Comparison of ENCODE assay signal across 9 mouse cellular contexts in the genomic region with DNA sequence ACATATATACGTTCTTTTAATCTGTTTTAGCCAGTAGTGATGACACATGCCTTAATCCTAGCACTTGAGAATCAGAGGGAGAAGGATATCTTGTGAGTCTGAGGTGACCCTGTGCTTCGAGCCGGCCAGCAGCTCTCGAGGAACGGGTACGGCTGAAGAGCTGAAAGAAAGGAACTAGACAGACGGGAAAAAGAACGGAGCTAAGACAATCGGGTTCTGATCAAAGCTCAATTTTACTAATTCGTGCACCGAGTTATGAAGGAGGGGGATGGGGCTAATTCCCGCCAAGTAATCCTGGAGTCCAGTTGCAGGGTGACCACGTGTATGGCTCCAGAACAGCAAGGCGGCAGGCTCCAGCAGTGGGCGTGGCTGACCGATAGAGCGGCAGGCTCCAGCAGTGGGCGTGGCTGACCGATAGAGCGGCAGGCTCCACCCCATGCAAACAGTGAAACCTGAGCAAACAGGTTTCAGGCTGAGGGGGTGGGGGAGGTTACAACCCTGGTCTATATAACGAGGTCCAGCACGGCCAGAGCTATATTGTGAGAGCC. TPM values are rescaled to one million over a fixed set of nuclear protein-coding genes. Genes with fewer than 3 reads are reported as not detected.
DNase-seq lines count a peak whose midpoint lies in the region; ATAC-seq and TF ChIP-seq lines count a peak whose summit lies in the region.
"Not testable (repeated sequence)": the region's sequence is repeated elsewhere in the genome, so short reads cannot be mapped to it uniquely, and the experiment has no call there.
"Had no signal": no experiment of that assay in that cellular context is flagged by ENCODE, and none has a peak within 500 bp of the region (broad histone marks: within the 10 kb centered on the region; RNA-seq: fewer than 3 reads in every experiment).

No protein-coding gene starts in this region.

- not testable (repeated sequence) for H3K36me3 ChIP-seq in forebrain, embryonic 14.5 days (ENCODE audit: control insufficient read depth, insufficient read depth, low read length); kidney, embryonic 15.5 days; splenic B cell, adult 2 months (ENCODE audit: control insufficient read depth, insufficient read depth, low read length, poor library complexity, severe bottlenecking)

- not testable (repeated sequence) for H3K9me3 ChIP-seq in forebrain, embryonic 14.5 days (replicated peaks; ENCODE audit: control insufficient read depth, low read length); kidney, embryonic 15.5 days (replicated peaks)

- not testable (repeated sequence) for H3K27me3 ChIP-seq in forebrain, embryonic 14.5 days (replicated peaks; ENCODE audit: control insufficient read depth, insufficient read depth, low read length); kidney, embryonic 15.5 days; splenic B cell, adult 2 months (ENCODE audit: control insufficient read depth, insufficient read depth, low read length, poor library complexity, severe bottlenecking)

- peak; percentile 79 for DNase-seq in A20 (ENCODE audit: low read depth, low spot score)
- peak; percentile 67 for DNase-seq in adrenal gland, postnatal 25 days
- DNase-seq in forebrain, embryonic 14.5 days (ENCODE audit: low spot score): peak; percentile 34
- DNase-seq in heart, postnatal 10 days: peak; percentile 67 to 71
- DNase-seq in lung, adult 2 months: peak; percentile 53
- peak; percentile 68 for DNase-seq in neural tube, embryonic 10.5 days (ENCODE audit: extremely low spot score, low spot score)
- DNase-seq in splenic B cell, adult 2 months (ENCODE audit: low read depth, low spot score): peak; percentile 75

- H3K4me2 ChIP-seq in forebrain, embryonic 14.5 days (ENCODE audit: low read length): peak overlapping the region; percentile 45
- H3K4me2 ChIP-seq in kidney, embryonic 15.5 days: peak overlapping the region; percentile 56

- H3K27ac ChIP-seq in forebrain, embryonic 14.5 days (ENCODE audit: low read depth, low read length): not testable (repeated sequence)
- peak overlapping the region; percentile 13; the same call in 1 of the 2 replicates for H3K27ac ChIP-seq in kidney, embryonic 15.5 days

- peak overlapping the region; percentile 16; the same call in 1 of the 2 replicates for H3K4me3 ChIP-seq in forebrain, embryonic 14.5 days (ENCODE audit: low read depth, low read length)
- H3K4me3 ChIP-seq in kidney, embryonic 15.5 days (replicated peaks): peak overlapping the region; percentile 30
- peak overlapping the region; percentile 16 for H3K4me3 ChIP-seq in lung, adult 2 months (replicated peaks; ENCODE audit: extremely low read depth, low read depth, low read length)

- peak; percentile 54 for ATAC-seq in forebrain, embryonic 14.5 days
- peak; percentile 92 for ATAC-seq in kidney, embryonic 15.5 days (replicated peaks; ENCODE audit: low FRiP score)

- not testable (repeated sequence) for TF ChIP-seq CTCF in lung, adult 2 months (IDR thresholded peaks at IDR 0.05; ENCODE audit: insufficient read depth, low read length)

- WGBS in forebrain, embryonic 14.5 days: 4% methylated on average over 22 of the region's 22 CpGs
- WGBS in kidney, embryonic 15.5 days: 5% methylated on average over 22 of the region's 22 CpGs
- WGBS in lung, adult 2 months: 6% methylated on average over 22 of the region's 22 CpGs

- TF ChIP-seq POLR2A in lung, adult 2 months (IDR thresholded peaks at IDR 0.05; ENCODE audit: borderline replicate concordance, extremely low read depth, low read depth, low read length): not testable (repeated sequence)

- peak overlapping the region; percentile 57 for H3K9ac ChIP-seq in forebrain, embryonic 14.5 days (ENCODE audit: low read length)
- peak overlapping the region; percentile 23 for H3K9ac ChIP-seq in kidney, embryonic 15.5 days

- intact Hi-C loops in heart, postnatal 10 days (cut with DNase I): not testable (repeated sequence)

- not testable (repeated sequence) for H3K4me1 ChIP-seq in forebrain, embryonic 14.5 days (ENCODE audit: control insufficient read depth, insufficient read depth, low read length); lung, adult 2 months (ENCODE audit: control insufficient read depth, insufficient read depth, low read length)
- peaks cover 12% of the 10 kb centered on the region for H3K4me1 ChIP-seq in kidney, embryonic 15.5 days

RNA-seq across cellular contexts. Expression of gene Dnajb7, which starts 8.7 kb away (rescaled TPM):
- total RNA-seq in adrenal gland, postnatal 25 days (2021): not detected in 2 replicates
- 0.20 and 0.26 TPM in 2 replicates for polyA plus RNA-seq in forebrain, embryonic 14.5 days (2014; fragmentation: Nextera tagmentation; extraction: Ambion mirVana)
- total RNA-seq in heart, postnatal 10 days (2021): not detected
- 2.1 and 2.2 TPM in 2 replicates for polyA plus RNA-seq in kidney, embryonic 15.5 days (2015; fragmentation: Nextera tagmentation; extraction: Ambion mirVana)
- polyA plus RNA-seq in lung, adult 2 months (2012; rRNA removed): not detected in 2 replicates
- polyA plus RNA-seq: large intestine, adult 2 months had no signal

RNA-seq across cellular contexts. Expression of gene Xpnpep3, which starts 16.9 kb away (rescaled TPM):
- total RNA-seq in adrenal gland, postnatal 25 days (2021): 19.4 and 26.1 TPM in 2 replicates
- polyA plus RNA-seq in forebrain, embryonic 14.5 days (2014; fragmentation: Nextera tagmentation; extraction: Ambion mirVana): 4.3 and 5.2 TPM in 2 replicates
- 10 to 100 TPM; 12.7 to 13.9 TPM for total RNA-seq in heart, postnatal 10 days (2021)
- 13.2 and 13.3 TPM in 2 replicates for polyA plus RNA-seq in kidney, embryonic 15.5 days (2015; fragmentation: Nextera tagmentation; extraction: Ambion mirVana)
- 6.8 and 7.2 TPM in 2 replicates for polyA plus RNA-seq in lung, adult 2 months (2012; rRNA removed)

RNA-seq across cellular contexts. Expression of gene St13, which starts 17.0 kb away (rescaled TPM):
- 230 and 325 TPM in 2 replicates for total RNA-seq in adrenal gland, postnatal 25 days (2021)
- polyA plus RNA-seq in forebrain, embryonic 14.5 days (2014; fragmentation: Nextera tagmentation; extraction: Ambion mirVana): 170 and 180 TPM in 2 replicates
- 10 to 100 TPM; 89.0 to 93.6 TPM for total RNA-seq in heart, postnatal 10 days (2021)
- polyA plus RNA-seq in kidney, embryonic 15.5 days (2015; fragmentation: Nextera tagmentation; extraction: Ambion mirVana): 185 and 196 TPM in 2 replicates
- polyA plus RNA-seq in lung, adult 2 months (2012; rRNA removed): 16.4 and 16.9 TPM in 2 replicates

RNA-seq across cellular contexts. Expression of gene Rbx1, which starts 49.3 kb away (rescaled TPM):
- total RNA-seq in adrenal gland, postnatal 25 days (2021): 107 and 141 TPM in 2 replicates
- polyA plus RNA-seq in forebrain, embryonic 14.5 days (2014; fragmentation: Nextera tagmentation; extraction: Ambion mirVana): 554 and 641 TPM in 2 replicates
- total RNA-seq in heart, postnatal 10 days (2021): 100 to 1,000 TPM; 145 to 164 TPM
- polyA plus RNA-seq in kidney, embryonic 15.5 days (2015; fragmentation: Nextera tagmentation; extraction: Ambion mirVana): 459 and 522 TPM in 2 replicates
- 55.5 and 85.0 TPM in 2 replicates for polyA plus RNA-seq in lung, adult 2 months (2012; rRNA removed)

RNA-seq across cellular contexts. Expression of gene Slc25a17, which starts 56.2 kb away (rescaled TPM):
- 82.7 and 85.5 TPM in 2 replicates for total RNA-seq in adrenal gland, postnatal 25 days (2021)
- polyA plus RNA-seq in forebrain, embryonic 14.5 days (2014; fragmentation: Nextera tagmentation; extraction: Ambion mirVana): 152 and 153 TPM in 2 replicates
- total RNA-seq in heart, postnatal 10 days (2021): 10 to 100 TPM; 33.4 to 38.1 TPM
- polyA plus RNA-seq in kidney, embryonic 15.5 days (2015; fragmentation: Nextera tagmentation; extraction: Ambion mirVana): 122 and 128 TPM in 2 replicates
- 25.9 and 44.2 TPM in 2 replicates for polyA plus RNA-seq in lung, adult 2 months (2012; rRNA removed)
